Mouse (Mus musculus) right cerebral cortex, postnatal 25 days (tissue): ENCODE measurements at regions not wholly inside any gene's neighbourhood (a gene's known extent, or its start where the extent isn't known, plus 50 kb on each side); places are given as distances from the start of the nearest gene placed in this dataset.

Source experiments
- DNase-seq: peaks from one replicate; pipeline ENCODE4 v3.0.0; 2022

DNA sequence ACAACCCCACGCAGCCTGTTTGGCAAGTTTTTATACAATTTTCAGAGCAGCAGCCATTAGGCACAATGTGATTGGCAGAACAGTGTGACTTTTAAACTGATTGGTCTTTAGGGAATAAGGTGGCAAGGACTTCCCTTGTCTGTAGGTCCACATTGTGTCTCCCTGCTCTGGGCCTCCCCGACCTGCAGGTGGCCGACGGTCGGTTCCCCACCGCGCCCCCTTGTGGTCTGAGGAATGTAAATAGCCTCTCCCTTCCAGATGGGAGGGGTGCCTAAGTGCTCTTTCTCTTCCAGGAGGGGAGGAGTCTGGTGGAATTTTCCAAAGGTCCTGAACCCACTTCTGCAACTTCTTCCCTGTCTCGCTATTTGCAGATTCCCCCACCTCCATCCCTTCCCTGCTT, 52.5 kb upstream of the Prr5 start:
- DNase-seq, result peak; percentile 48

DNA sequence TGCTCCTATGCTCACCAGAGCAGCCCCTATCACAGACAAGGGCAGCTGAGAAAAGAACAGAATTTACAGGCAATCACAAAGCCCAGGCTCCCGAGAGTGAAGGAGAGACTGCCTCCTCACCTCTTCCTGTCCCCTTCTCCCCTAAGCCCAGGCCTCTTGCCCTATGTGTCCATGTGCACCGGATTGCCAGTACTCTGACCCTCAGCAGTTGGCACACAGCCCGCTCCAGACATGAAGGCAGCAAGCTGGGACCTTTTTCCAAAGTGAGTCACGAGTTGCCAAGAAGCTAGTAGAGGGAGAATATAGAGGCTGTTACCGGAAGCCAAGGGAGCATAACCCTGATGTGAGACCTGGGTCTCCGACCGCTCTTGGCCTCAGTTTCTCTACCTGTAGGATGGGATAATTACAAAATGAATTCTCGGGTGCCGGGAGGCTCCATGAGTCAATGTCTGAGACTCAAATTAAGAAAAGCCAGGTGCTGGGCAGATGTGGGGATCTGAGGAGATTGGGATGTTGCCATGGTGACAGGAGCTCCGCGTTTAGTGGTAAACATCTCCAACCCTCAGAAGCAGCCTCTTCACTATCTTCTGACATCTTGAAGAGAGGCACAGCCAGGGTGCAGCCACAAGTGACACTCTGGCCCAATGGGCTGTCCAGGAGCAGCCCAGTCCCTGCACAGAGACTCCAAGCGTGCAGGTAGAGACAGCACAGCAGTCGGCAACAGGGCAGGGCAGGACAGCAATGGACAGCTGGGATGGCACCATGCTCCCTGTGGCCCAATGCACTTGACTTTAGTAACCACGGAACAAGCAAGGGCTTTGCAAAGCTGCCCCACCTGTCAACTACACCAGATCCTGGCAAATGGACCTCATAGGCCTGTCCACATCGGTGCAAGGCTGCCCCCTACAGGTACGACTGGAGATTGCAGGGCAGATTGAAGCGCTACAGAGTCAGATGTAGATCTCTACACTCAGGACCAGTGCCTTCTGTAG, 55.6 kb upstream of the Prr5 start:
- DNase-seq, result peak; percentile 86

DNA sequence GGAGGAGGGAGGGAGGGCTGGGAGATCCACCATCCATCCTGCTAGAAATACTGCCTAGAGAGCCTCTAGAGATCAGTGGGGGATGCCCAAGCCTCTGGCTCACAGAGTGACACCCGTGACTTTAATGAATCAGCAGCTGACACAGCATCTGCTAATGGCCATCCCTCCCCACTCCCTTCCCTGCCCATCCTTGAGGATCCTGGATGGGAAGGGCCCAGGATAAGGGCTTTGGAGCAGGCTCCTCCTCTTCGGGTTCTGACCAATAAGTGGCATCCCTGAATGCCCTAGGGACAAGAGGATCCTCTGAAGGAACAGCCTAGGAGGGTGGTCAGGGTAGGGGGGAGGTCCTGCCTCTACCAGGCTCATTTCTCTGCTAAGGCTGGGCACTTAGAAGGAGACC, 55.3 kb upstream of the Rtl6 start:
- DNase-seq, result no peak

DNA sequence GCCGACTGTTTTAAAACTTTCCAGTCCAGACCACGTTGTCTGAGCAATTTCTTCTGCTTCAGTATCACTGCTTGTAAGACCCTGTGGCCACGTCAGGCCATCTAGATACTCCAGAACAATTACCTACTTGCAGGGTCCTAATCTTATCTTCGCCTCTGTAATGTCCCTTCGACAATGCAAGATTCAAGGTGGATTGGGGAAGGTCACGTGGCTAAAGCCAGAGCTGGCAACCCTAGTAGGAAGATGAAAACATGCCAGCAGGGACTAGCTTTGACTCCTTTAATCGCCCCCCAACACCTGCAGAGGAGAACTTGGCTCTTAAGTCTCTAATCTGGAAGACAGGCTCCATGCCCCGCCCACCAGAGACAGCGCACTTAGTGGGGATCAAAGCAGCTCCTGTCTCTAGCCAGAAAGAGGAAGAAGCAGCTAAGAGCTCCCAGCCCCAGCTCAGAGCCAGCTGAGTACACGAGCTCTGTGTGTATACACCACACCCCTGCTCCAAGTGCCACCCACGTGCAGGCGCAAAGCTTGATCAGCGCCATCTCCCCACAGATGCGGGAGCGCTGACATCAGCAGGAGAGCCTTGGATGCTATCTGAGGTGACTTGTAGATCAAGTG, 52.3 kb upstream of the Rtl6 start:
- DNase-seq, result peak; percentile 56

DNA sequence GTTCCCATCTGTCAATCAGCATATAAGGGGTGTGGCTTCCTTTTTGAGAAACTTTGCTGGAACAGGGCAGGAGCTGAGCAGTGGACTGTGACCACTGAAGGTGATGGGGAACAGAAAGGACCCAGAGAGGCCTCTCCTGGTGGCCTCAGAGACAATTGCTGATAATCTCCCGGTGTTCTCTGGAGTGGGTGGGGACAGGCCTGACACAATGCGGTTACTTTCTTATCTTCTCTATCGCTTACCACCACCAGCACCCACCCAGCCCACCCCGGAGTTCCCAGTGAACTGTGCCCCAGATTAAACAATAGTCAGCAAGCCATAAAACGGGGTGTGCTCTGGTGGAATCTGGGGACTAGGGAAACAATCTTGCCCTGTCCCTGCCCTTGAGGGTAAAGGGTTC, 51.4 kb upstream of the Rtl6 start:
- DNase-seq, result no peak
